Mouse (Mus musculus): ENCODE measurements at regions not wholly inside any gene's neighbourhood (a gene's known extent, or its start where the extent isn't known, plus 50 kb on each side); places are given as distances from the start of the nearest gene placed in this dataset.

DNA sequence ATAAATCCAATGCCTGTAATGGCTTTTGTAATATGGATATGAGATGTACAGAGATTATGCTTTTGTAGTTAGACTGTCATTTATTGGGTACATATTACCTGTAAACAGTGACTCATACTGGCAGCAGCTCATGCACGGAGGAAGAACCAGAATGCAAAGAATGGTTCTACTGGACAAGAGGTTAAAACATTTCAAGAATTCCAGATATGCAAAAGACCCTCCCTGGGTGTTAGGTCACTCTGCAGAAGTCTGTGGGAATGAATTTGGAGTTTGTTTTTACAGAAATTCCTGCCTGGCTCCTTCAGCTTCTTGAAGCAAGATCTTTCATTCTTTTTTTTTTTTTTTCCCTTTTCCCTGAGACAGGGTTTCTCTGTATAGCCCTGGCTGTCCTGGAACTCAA lies 276.7 kb downstream of the Wdr20rt start:
- TF ChIP-seq POLR2A (IDR thresholded peaks at IDR 0.05; ENCODE audit: extremely low read depth, insufficient read depth, low read length) (no peak), CTCF (IDR thresholded peaks at IDR 0.05; ENCODE audit: extremely low read depth, insufficient read depth, low read length) (no peak)
